ENCODE assay signal across 24 mouse cellular contexts in the genomic region with DNA sequence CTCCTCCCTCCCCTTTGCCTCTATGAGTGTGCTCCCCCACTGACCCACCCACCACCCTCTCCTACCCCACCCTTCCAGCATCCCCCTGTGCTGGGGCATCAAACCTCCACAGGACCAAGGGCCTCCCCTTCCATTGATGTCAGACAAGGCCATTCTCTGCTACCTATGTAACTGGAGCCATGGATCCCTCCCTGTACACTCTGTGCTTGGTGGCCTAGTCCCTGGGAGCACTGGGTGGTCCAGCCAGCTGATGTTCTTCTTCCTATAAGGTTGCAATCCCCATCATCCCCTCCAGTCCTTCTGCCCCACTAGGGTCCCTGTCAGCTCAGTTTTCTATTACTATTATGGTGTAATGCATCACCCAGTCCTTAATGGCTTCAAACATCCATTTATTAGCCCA.
DNase-seq lines count a peak whose midpoint lies in the region; ATAC-seq and TF ChIP-seq lines count a peak whose summit lies in the region.
"Had no signal": no experiment of that assay in that cellular context is flagged by ENCODE, and none has a peak within 500 bp of the region (broad histone marks: within the 10 kb centered on the region; RNA-seq: fewer than 3 reads in every experiment).

No protein-coding gene starts in this region.

- H3K27ac ChIP-seq in hindbrain, embryonic 13.5 days: peak overlapping the region; percentile 36
- H3K27ac ChIP-seq in hindbrain, embryonic 10.5 days: no peak overlapping the region
- H3K27ac ChIP-seq in left cerebral cortex, adult 2 months: peak overlapping the region; percentile 6
- peak overlapping the region; percentile 20; the same call in 1 of the 2 replicates for H3K27ac ChIP-seq in neural tube, embryonic 15.5 days (replicated peaks)
- H3K27ac ChIP-seq: embryonic facial prominence, embryonic 10.5 days; embryonic facial prominence, embryonic 13.5 days; forebrain, embryonic 12.5 days; forebrain, embryonic 15.5 days; heart, adult 2 months; heart, embryonic 10.5 days; heart, embryonic 13.5 days had no signal

- H3K9me3 ChIP-seq in hindbrain, embryonic 13.5 days: 0 out of 2 replicates have a peak, but pooled peaks cover 5% of the 10 kb centered on the region
- peaks cover 6% of the 10 kb centered on the region for H3K9me3 ChIP-seq in hindbrain, embryonic 10.5 days
- H3K9me3 ChIP-seq in neural tube, embryonic 15.5 days (replicated peaks): no peaks in the 10 kb centered on the region
- H3K9me3 ChIP-seq: forebrain, embryonic 15.5 days had no signal

- no peak for TF ChIP-seq CTCF in left cerebral cortex, adult 2 months (IDR thresholded peaks at IDR 0.05)

- no peak for DNase-seq in hindbrain, embryonic 10.5 days (ENCODE audit: low spot score)
- DNase-seq in left cerebral cortex, adult 2 months (ENCODE audit: extremely low spot score in 1 of 2, low spot score in 2 of 2): no peak
- DNase-seq in left cerebral cortex, postnatal 4 days: no peak
- DNase-seq in testis, postnatal 10 days (ENCODE audit: low spot score): peak; percentile 36
- DNase-seq in testis, postnatal 14 days (ENCODE audit: low spot score): no peak
- no peak for DNase-seq in ovary, adult 18-20 months (ENCODE audit: low spot score)
- DNase-seq: adrenal gland, adult 2 months; adrenal gland, postnatal 14 days; cerebellum, adult 11-12 months; cerebellum, adult 8-10 months; cerebellum, postnatal 36 days; embryo, embryonic 11 days; gastrocnemius, postnatal 25 days; heart, adult 2 months had no signal

- no peak overlapping the region for H3K4me2 ChIP-seq in hindbrain, embryonic 13.5 days
- H3K4me2 ChIP-seq in neural tube, embryonic 15.5 days: no peak overlapping the region
- H3K4me2 ChIP-seq: embryonic facial prominence, embryonic 13.5 days; forebrain, embryonic 12.5 days; forebrain, embryonic 15.5 days; heart, embryonic 13.5 days had no signal

- H3K4me1 ChIP-seq in hindbrain, embryonic 13.5 days (replicated peaks): peaks cover 21% of the 10 kb centered on the region
- H3K4me1 ChIP-seq in hindbrain, embryonic 10.5 days (replicated peaks): peaks cover 16% of the 10 kb centered on the region
- H3K4me1 ChIP-seq in neural tube, embryonic 15.5 days: peaks cover 16% of the 10 kb centered on the region
- H3K4me1 ChIP-seq: heart, embryonic 10.5 days had no signal

- intact Hi-C loops in left cerebral cortex, adult 2 months (cut with DNase I): no loop called here
- intact Hi-C loops in left cerebral cortex, postnatal 4 days (cut with DNase I): no loop called here

- no peak overlapping the region for H3K9ac ChIP-seq in hindbrain, embryonic 13.5 days
- H3K9ac ChIP-seq in neural tube, embryonic 15.5 days (replicated peaks): no peak overlapping the region
- H3K9ac ChIP-seq: embryonic facial prominence, embryonic 13.5 days; forebrain, embryonic 12.5 days; forebrain, embryonic 15.5 days; heart, embryonic 13.5 days had no signal

- H3K4me3 ChIP-seq in hindbrain, embryonic 13.5 days: no peak overlapping the region
- no peak overlapping the region for H3K4me3 ChIP-seq in hindbrain, embryonic 10.5 days
- H3K4me3 ChIP-seq in left cerebral cortex, adult 2 months: no peak overlapping the region
- no peak overlapping the region for H3K4me3 ChIP-seq in neural tube, embryonic 15.5 days (replicated peaks)
- H3K4me3 ChIP-seq: embryonic facial prominence, embryonic 10.5 days; embryonic facial prominence, embryonic 13.5 days; erythroblast, embryonic 14.5 days; forebrain, embryonic 12.5 days; forebrain, embryonic 15.5 days; heart, adult 2 months; heart, embryonic 10.5 days; heart, embryonic 13.5 days had no signal

- ATAC-seq in hindbrain, embryonic 13.5 days (ENCODE audit: low FRiP score): no peak; the same call in 1 of the 2 replicates
- no peak for ATAC-seq in neural tube, embryonic 15.5 days (ENCODE audit: low FRiP score)
- ATAC-seq: CD4-positive, CD25-positive, alpha-beta regulatory T cell, adult 4 months; forebrain, embryonic 15.5 days had no signal

- no peaks in the 10 kb centered on the region for H3K27me3 ChIP-seq in hindbrain, embryonic 13.5 days
- H3K27me3 ChIP-seq in hindbrain, embryonic 10.5 days (ENCODE audit: insufficient read depth, poor library complexity, severe bottlenecking): no peaks in the 10 kb centered on the region
- H3K27me3 ChIP-seq in neural tube, embryonic 15.5 days (replicated peaks): no peaks in the 10 kb centered on the region
- H3K27me3 ChIP-seq: embryonic facial prominence, embryonic 13.5 days; forebrain, embryonic 12.5 days; forebrain, embryonic 15.5 days; heart, embryonic 13.5 days had no signal

- H3K36me3 ChIP-seq in hindbrain, embryonic 13.5 days: peaks cover 8% of the 10 kb centered on the region
- H3K36me3 ChIP-seq in hindbrain, embryonic 10.5 days: peaks cover 13% of the 10 kb centered on the region; the same call in 1 of the 2 replicates
- peaks cover 3% of the 10 kb centered on the region; the same call in 1 of the 2 replicates for H3K36me3 ChIP-seq in neural tube, embryonic 15.5 days
- H3K36me3 ChIP-seq: embryonic facial prominence, embryonic 10.5 days; embryonic facial prominence, embryonic 13.5 days had no signal
